Mouse (Mus musculus): ENCODE data around the gene Cnppd1. TPM values are rescaled to one million over a fixed set of nuclear protein-coding genes. Genes with fewer than 3 reads are reported as not detected.

Gene Cnppd1
- 10 to 100 TPM; 28.7 to 29.2 TPM for total RNA-seq (2021)
- long read RNA-seq, experiment 1, transcript Cnppd1-202 (9 exons, 3,669 nt): minor isoform, 11 of 43 reads
- long read RNA-seq, experiment 1, transcript Cnppd1-208 (8 exons, 2,062 nt): major isoform, 18 of 43 reads
- long read RNA-seq, experiment 1, partial matches to known transcripts: 5 of 43 reads
- long read RNA-seq, experiment 1, other reads (novel, unspliced or antisense): 7 of 43 reads
- long read RNA-seq, experiment 2, transcript Cnppd1-202 (9 exons, 3,669 nt): minor isoform, 9 of 28 reads
- long read RNA-seq, experiment 2, transcript Cnppd1-208 (8 exons, 2,062 nt): major isoform, 10 of 28 reads
- long read RNA-seq, experiment 2, partial matches to known transcripts: 0 of 28 reads
- long read RNA-seq, experiment 2, other reads (novel, unspliced or antisense): 6 of 28 reads

DNA sequence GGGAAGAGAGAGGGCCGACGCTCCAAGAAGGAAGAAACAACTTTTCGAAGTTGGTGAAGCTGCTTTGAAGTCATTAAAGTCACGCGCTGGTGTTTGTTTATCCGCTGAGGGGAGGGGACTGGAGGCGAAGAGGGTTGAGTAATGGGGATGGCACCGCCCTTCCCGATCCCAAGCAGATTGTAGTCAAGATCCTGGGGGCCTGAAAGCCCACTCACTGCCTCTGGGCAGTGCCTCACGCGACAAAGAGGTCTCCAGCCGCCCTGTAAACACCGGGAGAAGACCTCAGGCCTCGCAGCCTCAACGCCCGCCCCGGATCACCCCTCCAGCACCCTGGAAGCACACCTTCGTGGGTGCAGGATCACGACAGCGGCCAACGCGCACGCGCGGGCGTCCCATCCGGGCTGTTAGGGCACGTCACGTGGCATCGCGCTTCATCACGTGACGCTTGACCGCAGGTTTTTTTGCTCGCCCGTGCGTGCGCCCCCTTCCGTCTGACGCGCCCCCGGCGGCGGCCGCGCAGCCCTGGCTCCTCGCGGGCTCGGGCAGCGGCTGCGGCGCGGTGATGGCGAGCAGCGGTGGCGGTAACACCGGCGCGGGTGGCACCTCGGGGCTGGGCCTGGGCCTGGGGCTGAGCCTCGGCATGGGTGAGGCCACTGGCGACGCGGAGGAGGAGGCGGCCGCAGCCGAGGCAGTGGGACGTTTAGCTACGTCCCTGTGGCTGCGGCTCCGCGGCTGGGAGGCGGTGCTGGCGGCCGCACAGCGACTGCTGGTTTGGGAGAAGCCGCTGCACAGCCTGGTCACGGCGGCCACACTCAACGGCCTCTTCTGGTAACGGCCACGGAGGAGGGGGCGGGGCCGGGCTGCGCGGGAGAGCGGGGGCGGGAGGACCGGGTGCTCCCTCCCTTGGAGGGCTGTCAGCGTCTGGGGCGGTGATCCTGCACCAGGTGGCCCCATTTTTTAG, at the start of gene Cnppd1, which contains the start of gene Retreg2:
Gene Cnppd1 (minus strand): TSS at position 411 of the 961 bp plus-strand sequence.
Gene Retreg2 (plus strand): TSS at position 478 of the 961 bp plus-strand sequence.
- intact Hi-C loops (cut with DNase I): loop anchor here (2.0 kb wide), 2 partner anchors 24 to 66 kb away; no protein-coding TSS in a partner anchor
- peak; percentile 97 to 98 for DNase-seq

DNA sequence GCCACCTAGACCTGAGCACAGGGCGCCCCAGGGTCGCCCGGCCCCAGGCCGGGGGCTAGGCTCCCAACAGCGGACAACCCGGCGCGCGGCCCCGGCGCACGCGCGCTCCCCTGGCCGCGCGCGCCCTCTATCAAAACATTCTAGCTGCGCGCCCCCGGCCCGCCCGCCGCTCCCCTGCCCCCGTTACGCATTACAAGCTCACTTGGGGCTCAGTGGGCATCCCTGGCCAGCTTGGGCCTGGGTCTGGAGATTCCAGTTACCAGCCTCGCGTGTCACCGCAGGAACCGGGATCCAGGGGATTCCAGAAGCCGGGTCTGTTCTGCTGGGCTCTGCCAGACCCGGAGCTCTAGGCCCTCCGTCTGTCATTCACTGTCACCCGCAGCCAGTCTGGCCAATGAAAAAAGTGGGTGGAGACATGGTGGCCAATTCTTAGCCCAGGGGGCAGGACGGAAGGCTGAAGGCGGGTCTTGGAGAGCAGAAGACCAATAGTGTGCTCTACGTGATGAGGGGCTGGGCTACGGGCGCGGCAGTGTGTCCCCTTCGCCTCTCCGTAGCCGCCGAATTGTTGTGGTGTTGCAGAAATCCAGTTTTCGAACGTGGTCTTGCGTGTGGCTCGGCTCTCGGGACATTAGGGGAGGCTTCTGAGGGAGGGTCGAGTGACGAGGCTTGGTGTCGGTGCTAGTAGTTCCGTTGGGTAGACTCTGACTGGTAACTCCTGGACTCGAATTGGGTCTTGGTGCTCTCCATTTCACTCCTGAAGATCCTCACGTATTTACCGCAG, 49.3 kb upstream of the Cnppd1 start, which contains the start of the genes Ankzf1 and Atg9a:
Gene Ankzf1 (plus strand): TSS at position 530 of the 781 bp plus-strand sequence.
Gene Atg9a (minus strand): TSS at position 575 of the 781 bp plus-strand sequence.
- peak; percentile 91 to 92 for DNase-seq
- intact Hi-C loops (cut with DNase I): loop anchor here (2.0 kb wide), 1 partner anchor 19 kb away; the partner anchor contains the start of genes Glb1l and Stk16

DNA sequence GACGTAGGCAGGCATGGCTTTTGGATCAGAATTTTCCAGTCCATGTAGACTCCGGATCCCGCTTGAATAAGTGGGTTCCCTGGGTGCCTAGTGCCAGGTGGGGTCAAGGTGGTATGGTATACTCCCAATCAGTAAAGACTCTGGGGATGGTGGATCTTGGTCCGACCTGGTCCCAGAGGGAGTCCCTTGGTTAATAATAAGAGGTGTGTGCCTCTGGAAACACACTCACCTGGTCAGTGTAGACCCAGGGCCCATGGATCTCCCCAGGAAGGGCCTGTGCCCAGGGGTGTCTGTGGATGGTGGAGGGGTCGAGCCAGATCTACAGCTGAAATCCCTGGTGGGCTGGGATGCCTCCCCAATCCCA, 48.7 kb upstream of the Cnppd1 start:
- no peak for DNase-seq
- intact Hi-C loops (cut with DNase I): no loop called here

DNA sequence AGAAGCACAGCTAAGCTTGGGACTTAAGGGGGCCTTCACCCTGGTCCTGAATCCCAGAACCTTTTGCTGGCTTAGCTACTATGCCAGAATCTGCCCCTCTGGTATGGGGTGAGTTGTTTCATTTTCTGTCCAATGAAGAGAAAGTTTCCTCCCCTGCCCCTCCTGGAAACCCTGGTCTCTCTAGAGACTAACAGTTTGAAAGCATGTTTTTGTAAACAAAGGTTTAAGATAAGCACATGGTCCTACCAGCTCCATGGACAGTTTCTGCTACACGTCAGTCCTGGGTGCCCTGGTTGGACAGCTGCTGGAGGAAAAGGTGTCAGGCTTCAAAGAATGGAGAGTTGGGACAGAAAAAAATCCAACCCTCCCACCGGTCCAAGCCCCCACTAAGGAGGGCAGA, 48.1 kb upstream of the Cnppd1 start:
- DNase-seq: no peak
- intact Hi-C loops (cut with DNase I): no loop called here

DNA sequence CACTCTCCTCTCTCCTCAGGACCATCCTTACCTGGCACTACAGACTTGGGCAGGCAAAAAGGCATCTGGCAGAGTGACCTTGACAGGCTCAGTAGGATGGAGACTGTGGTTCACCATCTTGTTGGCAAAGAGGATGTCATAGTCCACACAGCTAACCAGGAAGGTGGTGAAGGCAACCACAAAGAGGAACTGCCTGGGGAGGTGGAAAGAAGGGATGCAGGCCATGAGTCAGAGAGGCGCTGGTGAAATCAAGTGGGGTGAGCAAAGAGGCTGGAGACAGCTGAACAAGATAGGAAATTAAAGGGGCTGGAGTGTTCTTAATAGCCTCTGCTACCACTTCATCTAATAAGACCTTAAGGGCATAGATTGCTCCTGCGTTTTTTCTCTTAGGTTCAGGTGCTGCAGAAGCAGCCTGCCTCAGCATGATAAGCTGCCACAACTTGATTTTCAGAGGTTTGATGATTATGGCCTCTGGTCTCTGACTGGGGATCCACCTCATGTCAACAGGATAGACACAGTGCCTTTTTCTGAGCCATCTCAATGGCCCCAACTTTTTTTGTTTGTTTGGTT, 45.5 kb upstream of the Cnppd1 start:
- intact Hi-C loops (cut with DNase I): no loop called here
- DNase-seq: no peak

DNA sequence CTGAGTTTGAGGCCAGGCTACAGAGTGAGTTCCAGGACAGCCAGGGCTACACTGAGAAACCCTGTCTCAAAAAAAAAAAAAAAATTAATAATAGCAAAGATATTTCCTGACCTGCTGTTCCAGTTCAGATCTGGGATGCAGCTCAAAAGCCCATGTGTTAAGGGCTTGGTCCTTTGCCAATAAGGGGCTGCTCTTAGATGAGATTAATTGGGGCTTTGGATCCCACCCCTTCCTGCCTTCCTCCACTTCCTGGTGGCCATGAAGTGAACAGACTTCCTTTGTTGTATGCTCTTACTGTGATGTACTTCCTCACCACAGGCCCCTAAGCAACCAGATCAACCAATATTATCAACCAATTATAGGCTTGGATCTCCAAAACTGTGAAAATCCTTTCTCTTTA, 44.6 kb upstream of the Cnppd1 start:
- DNase-seq: no peak
- intact Hi-C loops (cut with DNase I): no loop called here

DNA sequence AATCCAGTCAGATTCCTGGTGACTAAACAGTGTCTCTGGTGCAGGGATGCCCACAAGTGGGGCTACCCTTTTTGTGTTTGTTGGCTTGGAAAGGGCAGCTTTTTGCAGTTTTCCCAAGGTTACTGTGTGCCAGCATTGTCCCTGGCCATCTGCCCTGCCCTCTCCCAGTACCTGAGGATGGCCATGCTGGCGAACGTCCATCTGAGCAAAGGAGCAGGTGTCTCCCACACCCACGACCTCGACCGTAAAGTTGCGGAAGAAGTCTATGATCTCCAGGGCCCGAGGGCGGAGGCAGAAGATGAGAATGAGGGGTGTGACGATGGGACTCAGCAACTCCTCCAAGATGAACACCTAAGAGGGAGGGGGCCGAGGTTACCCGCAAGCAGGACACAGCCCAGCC, 43.0 kb upstream of the Cnppd1 start:
- DNase-seq: no peak
- intact Hi-C loops (cut with DNase I): no loop called here

DNA sequence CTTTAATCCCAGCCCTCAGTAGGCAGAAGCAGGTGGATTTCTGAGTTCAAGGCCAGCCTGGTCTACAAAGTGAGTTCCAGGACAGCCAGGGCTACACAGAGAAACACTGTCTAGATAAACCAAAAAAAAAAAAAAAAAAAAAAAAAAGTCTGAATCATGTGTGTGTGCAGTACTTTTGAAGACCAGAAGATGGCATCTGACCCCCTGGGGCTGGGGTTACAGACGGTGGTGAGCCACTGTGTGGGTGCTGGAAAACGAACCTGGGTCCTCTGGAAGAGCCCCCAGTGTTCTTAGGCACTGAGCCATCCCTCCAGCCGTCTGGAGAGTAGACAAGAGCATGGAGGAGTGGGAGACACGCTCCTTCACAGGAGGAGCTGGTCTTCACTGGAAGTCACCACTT, 39.6 kb upstream of the Cnppd1 start:
- intact Hi-C loops (cut with DNase I): loop anchor here (5.0 kb wide), 1 partner anchor 70 kb away; no protein-coding TSS in a partner anchor
- no peak for DNase-seq

DNA sequence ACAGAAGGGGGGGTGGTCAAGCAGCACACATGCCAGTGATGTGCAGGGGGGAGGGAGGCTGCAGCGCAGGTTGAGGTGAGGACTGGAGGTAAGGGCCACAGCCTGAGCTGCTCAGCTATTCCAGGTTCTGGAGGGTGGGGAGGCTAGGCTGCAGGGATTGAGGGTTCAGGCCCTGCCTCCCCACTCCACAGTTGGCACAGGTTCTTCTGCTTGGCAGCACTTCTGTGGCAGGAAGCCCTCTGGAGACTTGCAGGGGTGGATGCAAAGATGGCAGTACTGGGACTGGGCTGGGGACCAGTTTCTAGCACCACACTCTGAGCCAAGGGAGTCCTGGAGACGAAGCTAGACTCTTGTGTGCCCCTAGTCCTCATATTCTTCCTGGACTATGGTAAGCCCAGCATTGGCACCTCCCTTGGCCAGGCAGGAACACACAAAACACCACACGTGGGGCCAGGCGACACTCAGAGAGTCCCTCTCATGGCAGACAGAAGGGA, 38.9 kb upstream of the Cnppd1 start:
- intact Hi-C loops (cut with DNase I): loop anchor here (5.0 kb wide), 1 partner anchor 71 kb away; no protein-coding TSS in a partner anchor
- DNase-seq: no peak

DNA sequence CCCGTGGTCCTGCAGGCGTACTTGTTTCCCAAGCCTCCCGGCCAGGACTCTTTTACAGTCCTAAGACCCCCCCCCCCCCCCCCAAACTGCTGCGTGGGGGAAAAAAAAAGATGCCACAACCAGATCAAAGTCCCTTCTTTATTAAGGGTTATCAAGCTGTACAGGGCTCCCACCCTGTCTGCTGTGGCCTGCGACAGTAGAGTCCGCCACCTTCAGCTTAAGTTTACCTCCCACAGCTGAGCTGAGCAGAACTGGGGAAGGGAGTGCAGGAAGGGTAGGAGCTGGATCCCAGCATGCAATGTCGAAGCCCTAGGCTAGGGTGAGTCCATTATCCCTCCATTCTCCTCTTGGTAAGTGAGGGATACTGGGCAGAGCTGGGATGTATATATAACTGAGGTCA, 38.2 kb upstream of the Cnppd1 start:
- intact Hi-C loops (cut with DNase I): loop anchor here (5.0 kb wide), 1 partner anchor 72 kb away; no protein-coding TSS in a partner anchor
- no peak for DNase-seq

DNA sequence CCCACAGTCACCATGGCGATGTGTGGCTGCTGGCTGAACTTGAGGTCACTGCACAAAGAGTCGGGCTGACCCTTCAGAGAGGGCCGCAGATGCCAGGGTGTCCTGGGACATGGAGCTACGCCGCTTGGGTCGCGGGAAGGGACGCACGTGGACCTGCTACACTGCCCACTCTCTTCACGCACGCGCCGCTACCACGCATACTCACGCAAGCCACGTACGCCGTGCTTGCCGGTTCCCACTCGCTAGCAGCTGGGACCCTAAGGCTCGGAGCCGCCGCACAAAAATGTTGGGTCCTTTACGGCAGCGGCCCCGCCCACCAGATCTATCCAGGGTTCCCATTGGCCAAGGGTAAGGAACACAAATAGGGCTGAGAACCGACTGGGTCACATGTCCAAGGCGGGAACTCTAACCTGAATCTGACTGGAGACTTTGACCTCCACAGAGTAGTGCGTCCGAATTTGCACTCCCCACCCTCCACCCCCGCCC, 37.6 kb upstream of the Cnppd1 start, which contains the start of gene Abcb6:
Gene Abcb6 (minus strand): TSS at position 288 of the 486 bp plus-strand sequence.
- intact Hi-C loops (cut with DNase I): loop anchor here (5.0 kb wide), 1 partner anchor 72 kb away; no protein-coding TSS in a partner anchor
- peak; percentile 82 to 87 for DNase-seq

DNA sequence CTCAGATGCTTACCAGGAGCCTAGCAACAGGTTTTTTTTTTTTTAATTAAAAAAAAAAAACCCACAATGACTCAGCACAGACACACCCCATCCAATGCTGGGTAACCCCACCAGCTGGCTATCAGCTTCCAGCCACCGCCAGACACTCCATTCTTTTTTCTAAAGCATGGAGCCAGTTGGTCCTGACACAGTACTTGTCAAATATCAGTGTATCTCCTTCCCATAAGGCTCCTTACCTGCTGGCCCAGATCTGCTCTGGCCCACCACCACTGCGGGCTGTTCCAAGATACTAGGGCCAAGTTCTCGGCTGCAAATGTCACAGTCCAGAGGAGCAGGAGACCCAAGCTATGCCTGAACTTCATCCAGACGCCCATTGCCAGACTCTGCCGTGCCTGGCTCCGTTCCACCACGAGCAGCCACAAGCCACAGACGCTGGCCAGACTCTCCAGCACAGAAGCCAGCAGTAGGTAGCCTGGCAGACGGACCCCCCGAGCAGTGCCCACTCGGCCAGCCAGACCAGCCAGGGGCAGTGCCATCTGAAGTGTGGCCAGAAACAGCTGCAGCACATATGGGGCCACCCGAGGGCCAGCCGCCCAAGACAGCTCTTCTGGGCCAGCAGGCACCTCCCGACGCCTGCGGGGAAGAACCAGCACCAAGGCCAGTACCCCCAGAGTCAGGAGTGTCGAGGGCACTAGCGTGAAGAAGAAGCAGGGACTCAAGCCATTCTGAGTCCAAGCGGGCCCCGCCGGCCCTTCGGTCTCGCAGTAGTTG, 37.0 kb upstream of the Cnppd1 start:
- peak; percentile 47 to 49 for DNase-seq
- intact Hi-C loops (cut with DNase I): loop anchor here (5.0 kb wide), 1 partner anchor 73 kb away; no protein-coding TSS in a partner anchor

DNA sequence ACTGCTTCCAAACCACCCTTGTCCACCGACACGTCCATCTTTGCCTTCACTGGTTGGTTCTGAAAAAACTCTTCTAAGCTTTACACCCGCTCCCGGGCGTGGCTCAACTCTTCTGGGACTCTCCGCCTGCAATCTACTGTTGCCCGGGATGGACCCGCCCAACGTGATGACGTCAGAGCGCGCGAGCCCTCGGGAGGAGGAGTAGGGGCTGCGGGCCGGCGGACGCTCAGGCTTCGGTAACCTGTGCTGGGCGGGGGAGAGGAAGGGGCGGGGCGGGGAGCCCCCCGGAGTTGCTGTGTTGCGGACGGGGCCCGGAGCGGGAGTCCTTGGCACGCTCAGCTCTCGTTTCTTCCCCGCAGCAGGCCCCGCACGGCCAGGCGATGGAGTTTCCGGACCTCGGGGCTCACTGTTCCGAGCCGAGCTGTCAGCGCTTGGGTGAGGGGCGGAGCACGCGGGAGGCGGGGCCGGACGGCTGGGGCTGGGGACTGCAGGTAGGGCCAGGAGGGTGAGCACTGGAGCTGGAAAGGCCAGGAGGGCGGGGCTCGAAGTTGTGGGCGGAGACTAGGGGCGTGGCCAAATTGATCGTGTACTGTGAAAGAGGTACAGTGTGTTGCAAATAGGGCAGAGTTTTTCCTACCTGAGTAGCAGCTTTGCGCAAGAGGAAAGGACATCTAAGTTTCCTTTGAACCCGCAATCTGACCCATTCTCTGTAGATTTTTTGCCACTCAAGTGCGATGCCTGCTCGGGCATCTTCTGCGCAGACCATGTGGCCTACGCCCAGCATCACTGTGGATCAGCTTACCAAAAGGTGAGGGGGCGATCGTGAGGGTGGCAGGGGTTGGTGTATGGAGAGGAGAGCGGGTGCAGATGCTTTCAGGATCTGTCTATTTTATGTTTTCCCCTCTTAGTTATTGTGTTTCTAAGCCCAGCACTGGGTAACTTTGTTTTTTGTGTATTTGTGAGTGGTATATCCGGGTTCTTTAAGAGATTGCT, 26.3 kb upstream of the Cnppd1 start, which contains the start of gene Zfand2b:
Gene Zfand2b (plus strand): TSS at position 175 of the 993 bp plus-strand sequence.
- DNase-seq: peak; percentile 96 to 98
- intact Hi-C loops (cut with DNase I): no loop called here

DNA sequence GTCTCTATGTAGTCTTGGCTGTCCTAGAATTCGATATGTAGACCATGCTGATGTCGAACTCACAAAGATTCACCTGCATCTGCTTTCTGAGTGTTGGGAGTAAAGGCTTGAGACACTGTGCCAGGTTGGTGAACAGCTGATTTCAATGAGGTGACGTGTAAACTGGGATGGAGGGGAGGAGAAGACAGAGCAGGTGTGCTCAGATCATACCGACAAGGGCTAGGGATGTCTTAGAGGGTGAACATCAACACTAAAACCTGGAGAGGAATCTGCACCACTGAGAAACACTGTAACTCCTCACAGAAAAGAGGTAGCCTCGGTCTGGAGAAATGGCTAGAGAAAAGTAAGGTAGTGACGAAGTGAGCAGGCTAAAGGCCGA, 25.6 kb upstream of the Cnppd1 start:
- DNase-seq: no peak
- intact Hi-C loops (cut with DNase I): no loop called here

DNA sequence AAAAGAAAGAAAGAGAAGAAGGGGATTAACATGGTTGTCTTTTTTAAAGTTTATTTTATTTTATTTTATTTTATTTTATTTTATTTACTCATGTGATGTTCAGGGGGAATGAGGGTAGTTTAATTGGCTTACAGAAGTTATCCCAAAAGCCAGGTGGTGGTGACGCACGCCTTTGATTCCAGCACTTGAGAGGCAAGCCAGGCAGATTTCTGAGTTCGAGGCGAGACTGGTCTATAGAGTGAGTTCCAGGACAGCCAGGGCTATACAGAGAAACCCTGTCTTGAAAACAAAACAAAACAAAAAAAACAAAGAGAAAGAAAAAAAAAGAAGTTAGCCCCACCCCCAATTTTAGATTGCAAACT, 17.7 kb upstream of the Cnppd1 start:
- DNase-seq: no peak
- intact Hi-C loops (cut with DNase I): no loop called here

DNA sequence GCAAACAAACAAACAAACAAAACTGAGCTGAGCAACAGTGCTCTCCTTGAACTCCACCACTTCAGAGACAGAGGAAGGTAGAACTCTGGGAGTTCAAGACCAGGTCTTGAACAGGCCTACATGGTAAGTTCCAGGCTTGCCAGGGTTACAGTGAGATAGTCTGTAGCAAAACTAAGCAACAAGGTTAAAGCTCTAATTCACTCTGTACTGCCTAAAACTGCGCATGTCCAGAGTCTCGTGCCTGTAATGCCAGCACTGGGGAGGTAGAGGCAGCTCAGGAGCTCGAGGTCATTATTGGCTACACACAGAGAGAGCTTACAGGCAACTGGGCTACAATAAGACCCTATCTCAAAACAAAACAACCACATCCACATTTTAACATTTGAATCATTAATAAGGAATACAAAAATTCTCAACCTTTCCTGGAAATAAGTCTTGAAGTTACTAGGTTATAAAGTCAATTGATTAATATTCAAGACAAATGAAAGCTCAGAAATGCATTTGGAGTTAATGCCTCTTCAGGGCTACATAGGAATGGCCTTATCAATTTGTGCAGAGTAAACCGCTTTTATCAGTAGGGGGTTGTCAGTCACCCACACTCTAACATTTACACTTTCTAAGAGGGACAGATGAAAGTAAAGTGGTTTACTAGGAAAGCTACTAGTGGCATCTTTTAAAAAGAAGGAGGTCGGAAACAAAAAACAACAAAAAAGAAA, 17.2 kb upstream of the Cnppd1 start:
- intact Hi-C loops (cut with DNase I): no loop called here
- DNase-seq: no peak
